In the genomic region with DNA sequence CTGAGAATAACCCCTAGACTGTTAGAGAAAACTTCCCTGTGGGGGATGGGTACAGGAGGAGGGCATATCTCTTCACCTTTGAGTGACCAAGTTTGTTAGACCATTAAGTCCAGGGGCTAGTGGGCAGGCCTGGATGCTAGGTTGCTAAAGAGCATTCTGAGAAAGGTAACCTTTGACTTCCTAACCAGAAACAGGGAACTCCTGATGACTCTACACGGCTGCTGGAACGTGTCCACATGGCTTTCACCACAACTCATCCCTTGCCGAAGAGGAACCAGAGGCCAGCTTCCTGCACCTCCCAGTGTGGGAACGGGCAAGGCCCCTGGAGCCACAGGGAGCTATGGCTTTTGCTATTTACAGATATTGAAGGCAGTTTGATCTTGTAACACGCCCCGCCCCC, we compare ENCODE assay signal across 12 mouse cellular contexts. TPM values are rescaled to one million over a fixed set of nuclear protein-coding genes. Genes with fewer than 3 reads are reported as not detected.
DNase-seq lines count a peak whose midpoint lies in the region; ATAC-seq and TF ChIP-seq lines count a peak whose summit lies in the region.
"Had no signal": no experiment of that assay in that cellular context is flagged by ENCODE, and none has a peak within 500 bp of the region (broad histone marks: within the 10 kb centered on the region; RNA-seq: fewer than 3 reads in every experiment).

No protein-coding gene starts in this region.

- TF ChIP-seq POLR2A in myocyte (IDR thresholded peaks at IDR 0.05; ENCODE audit: insufficient read length, low read depth) = no peak

- H3ac ChIP-seq in myocyte (ENCODE audit: control insufficient read depth, insufficient read length) = no peak overlapping the region

- peaks cover 2% of the 10 kb centered on the region; the same call in 1 of the 2 replicates for H3K36me3 ChIP-seq in neural tube, embryonic 11.5 days (ENCODE audit: control insufficient read depth, insufficient read depth, low read length)
- peaks cover 29% of the 10 kb centered on the region for H3K36me3 ChIP-seq in kidney, embryonic 14.5 days (ENCODE audit: control insufficient read depth, insufficient read depth, low read length)
- H3K36me3 ChIP-seq in myocyte (ENCODE audit: control insufficient read depth, insufficient read depth) = peaks cover 26% of the 10 kb centered on the region

- 93% methylated on average over 6 of the region's 6 CpGs for WGBS in neural tube, embryonic 11.5 days
- WGBS in kidney, embryonic 14.5 days = 71% methylated on average over 6 of the region's 6 CpGs

- no peaks in the 10 kb centered on the region for H3K9me3 ChIP-seq in neural tube, embryonic 11.5 days (ENCODE audit: control insufficient read depth, low read length)
- H3K9me3 ChIP-seq in kidney, embryonic 14.5 days (ENCODE audit: control insufficient read depth, low read length) = no peaks in the 10 kb centered on the region
- H3K9me3 ChIP-seq: limb, embryonic 12.5 days had no signal

- no peak overlapping the region for H3K4me3 ChIP-seq in neural tube, embryonic 11.5 days (ENCODE audit: low read depth, low read length)
- no peak overlapping the region for H3K4me3 ChIP-seq in kidney, embryonic 14.5 days (ENCODE audit: low read length)
- H3K4me3 ChIP-seq in myocyte = no peak overlapping the region
- H3K4me3 ChIP-seq: limb, embryonic 12.5 days had no signal

- 0 out of 2 replicates have a peak, but pooled peaks have one; percentile 15 for ATAC-seq in neural tube, embryonic 11.5 days (ENCODE audit: insufficient read depth, low FRiP score, low TSS enrichment)
- ATAC-seq in kidney, embryonic 14.5 days (ENCODE audit: low FRiP score, low TSS enrichment) = 0 out of 2 replicates have a peak, but pooled peaks have one; percentile 30
- ATAC-seq: intestine, postnatal 0 days had no signal

- DNase-seq in heart, adult 11 months = peak; percentile 96
- no peak for DNase-seq in heart, adult 8-10 months (ENCODE audit: low spot score)
- DNase-seq in neural tube, embryonic 11.5 days (ENCODE audit: low spot score) = no peak
- no peak for DNase-seq in neural tube, embryonic 10.5 days (ENCODE audit: extremely low spot score, low spot score)
- no peak for DNase-seq in layer of hippocampus, adult 18-20 months (ENCODE audit: low spot score in 2 of 2)
- DNase-seq in liver = no peak
- DNase-seq: thymus, postnatal 14 days had no signal

- H3K27me3 ChIP-seq in neural tube, embryonic 11.5 days (ENCODE audit: control insufficient read depth, insufficient read depth, low read length) = no peaks in the 10 kb centered on the region
- no peaks in the 10 kb centered on the region for H3K27me3 ChIP-seq in kidney, embryonic 14.5 days (ENCODE audit: control insufficient read depth, insufficient read depth, low read length)
- H3K27me3 ChIP-seq in myocyte (ENCODE audit: control insufficient read depth, insufficient read depth, insufficient read length) = no peaks in the 10 kb centered on the region

- no peaks in the 10 kb centered on the region for H3K79me2 ChIP-seq in myocyte (ENCODE audit: control insufficient read depth, insufficient read depth)

- H3K4me2 ChIP-seq in neural tube, embryonic 11.5 days (ENCODE audit: low read depth) = no peak overlapping the region
- H3K4me2 ChIP-seq in kidney, embryonic 14.5 days (replicated peaks; ENCODE audit: low read depth, low read length) = no peak overlapping the region
- H3K4me2 ChIP-seq in myocyte (ENCODE audit: low read depth) = no peak overlapping the region
- H3K4me2 ChIP-seq: limb, embryonic 12.5 days had no signal

- H3K27ac ChIP-seq in neural tube, embryonic 11.5 days (ENCODE audit: low read depth, low read length) = no peak overlapping the region
- H3K27ac ChIP-seq in kidney, embryonic 14.5 days (ENCODE audit: low read depth, low read length) = no peak overlapping the region

- no peak overlapping the region for H3K9ac ChIP-seq in neural tube, embryonic 11.5 days (ENCODE audit: low read length)
- H3K9ac ChIP-seq in kidney, embryonic 14.5 days (ENCODE audit: low read depth, low read length) = no peak overlapping the region
- H3K9ac ChIP-seq: limb, embryonic 12.5 days had no signal

- H3K4me1 ChIP-seq in neural tube, embryonic 11.5 days (ENCODE audit: control insufficient read depth, insufficient read depth, low read length) = no peaks in the 10 kb centered on the region; the same call in 1 of the 2 replicates
- peaks cover 13% of the 10 kb centered on the region for H3K4me1 ChIP-seq in kidney, embryonic 14.5 days (ENCODE audit: control insufficient read depth, insufficient read depth, low read length)

TF ChIP-seq in myocyte, 11 proteins besides CTCF, POLR2A, EP300 and RAD21:
- no peak for TF ChIP-seq TCF3 (IDR thresholded peaks at IDR 0.05; ENCODE audit: insufficient read length, low read depth)
- TF ChIP-seq POLR2AphosphoS2 (IDR thresholded peaks at IDR 0.05; ENCODE audit: insufficient read length, low read depth) = peak; percentile 42

RNA-seq across cellular contexts. Expression of a gene that starts 36.0 kb away (rescaled TPM):
- 10 to 100 TPM in 1 of 4 experiments, 1 to 10 TPM in 3; 8.4 to 10.0 (median 9.1) TPM for total RNA-seq in heart, adult 8-10 months (2022)
- polyA plus RNA-seq in neural tube, embryonic 11.5 days (2014; fragmentation: Nextera tagmentation; extraction: Ambion mirVana) = 24.6 and 25.6 TPM in 2 replicates
- polyA plus RNA-seq in kidney, embryonic 14.5 days (2014; fragmentation: Nextera tagmentation; extraction: Ambion mirVana) = 36.6 and 56.2 TPM in 2 replicates
- polyA plus RNA-seq in myocyte (2012; fragmentation: generic; extraction: Trizol) = 17.9 TPM
- 1 to 10 TPM; 8.9 to 9.4 TPM for total RNA-seq in layer of hippocampus, adult 18-20 months (2021)
- total RNA-seq: megakaryocyte-erythroid progenitor cell, adult 5-6 weeks had no signal
